Mouse (Mus musculus) left cerebral cortex, adult 6 months (tissue): Measurements from ENCODE around the gene Vmn2r71. TPM values are rescaled to one million over a fixed set of nuclear protein-coding genes. Genes with fewer than 3 reads are reported as not detected.

Experiments used
- long read RNA-seq, 2 experiments: library from polyadenylated mRNA; unstranded; transcript quantifications; one replicate each; pipeline ENCODE4 v2.0.0; 2019 to 2020
- polyA plus RNA-seq: library from polyadenylated mRNA; unstranded; fragments of <200 nt; fragmentation: Nextera tagmentation; gene quantifications from 2 replicates; pipeline ENCODE4 v1.2.3, GENCODE M21; 2021

Vmn2r71 gene
- polyA plus RNA-seq = not detected in 2 replicates
- long read RNA-seq, experiment 1 = 0 reads
- long read RNA-seq, experiment 2 = 0 reads

GRCm38 (mm10) chr7:85562787-85563186 is at the start of gene Vmn2r71:
Gene Vmn2r71 (plus strand): TSS chr7:85563087.

GRCm38 (mm10) chr7:85569092-85569491 is 6.2 kb downstream of the Vmn2r71 start, which contains the start of gene Vmn2r70:
Gene Vmn2r70 (minus strand): TSS chr7:85569192.

Other genes with a start within 250 kb of the Vmn2r71 start
- 0.01 TPM in 1 of 2 replicates, not detected in the other for gene Vmn2r69, start 147.2 kb upstream of the Vmn2r71 start, polyA plus RNA-seq
- not detected in 2 replicates for gene Vmn2r70, start 6.1 kb downstream of the Vmn2r71 start, polyA plus RNA-seq
- gene Vmn2r72, start 192.0 kb downstream of the Vmn2r71 start, polyA plus RNA-seq = not detected in 2 replicates